Mouse (Mus musculus): ENCODE measurements around the gene Slc25a44.

DNA sequence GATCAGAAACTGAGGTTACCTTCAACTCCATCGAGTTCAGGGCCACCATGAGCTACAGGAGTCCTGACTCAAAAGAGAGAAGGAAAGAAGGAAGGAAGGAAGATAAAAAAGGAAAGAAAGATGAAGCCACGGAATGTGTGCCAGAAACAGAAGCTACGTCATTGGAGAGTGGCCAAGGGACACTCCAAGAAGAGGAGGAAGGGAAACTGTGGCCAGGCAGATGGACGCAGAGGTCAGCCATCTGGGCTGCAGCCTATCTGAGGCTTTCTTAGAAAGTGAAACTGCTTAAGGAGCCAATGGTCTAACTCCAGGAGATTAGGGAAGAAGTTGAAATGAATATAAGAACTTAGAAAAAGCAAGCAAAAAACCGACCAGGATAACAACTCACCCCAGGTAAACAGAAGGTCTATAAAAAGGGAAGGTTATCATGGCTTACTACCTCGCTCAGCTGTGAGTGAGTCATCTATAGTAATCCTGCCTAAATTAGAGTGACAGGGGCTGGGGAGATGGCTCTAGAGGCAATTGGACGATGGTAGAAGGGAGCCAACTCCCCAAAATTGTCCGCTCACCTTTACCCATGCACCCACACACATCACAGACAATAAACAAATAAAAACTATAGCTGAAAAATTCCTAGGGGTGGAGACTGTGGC, 21.7 kb upstream of the Slc25a44 start:
- no peak for TF ChIP-seq CTCF (IDR thresholded peaks at IDR 0.05; ENCODE audit: insufficient read depth, low read length)
- no peak for TF ChIP-seq POLR2A (IDR thresholded peaks at IDR 0.05; ENCODE audit: borderline replicate concordance, extremely low read depth, low read depth, low read length)

Data from lung, adult 2 months (tissue).